Mouse (Mus musculus) left cerebral cortex, postnatal 25 days (tissue): ENCODE measurements around the gene Olfr1274-ps. TPM values are rescaled to one million over a fixed set of nuclear protein-coding genes. Genes with fewer than 3 reads are reported as not detected.

Experiments
- total RNA-seq, 2 experiments: library from RNA; stranded (reverse); gene quantifications; 2 replicates each; pipeline ENCODE4 v1.2.3; 2021

Gene Olfr1274-ps
- total RNA-seq, 2 experiments from 2014 or later = not detected

Other genes starting within 250 kb of the Olfr1274-ps start
- not detected for gene Olfr1270, start 245.6 kb upstream of the Olfr1274-ps start, total RNA-seq
- gene Olfr1506, start 174.2 kb upstream of the Olfr1274-ps start, total RNA-seq = under 1 TPM in 1 of 2 experiments, not detected in 1; 0.18 TPM
- not detected for gene Olfr142, start 141.1 kb upstream of the Olfr1274-ps start, total RNA-seq
- not detected for gene Olfr1271, start 127.7 kb upstream of the Olfr1274-ps start, total RNA-seq
- not detected for gene Olfr1272, start 105.8 kb upstream of the Olfr1274-ps start, total RNA-seq
- gene Gm13769, start 76.5 kb upstream of the Olfr1274-ps start, total RNA-seq = under 1 TPM in 1 of 2 experiments, not detected in 1; 0.27 TPM
- gene Ptprj, start 182.0 kb downstream of the Olfr1274-ps start, total RNA-seq = 100 to 1,000 TPM; 116 to 122 TPM